Mouse (Mus musculus) liver, embryonic 16.5 days (tissue): ENCODE measurements around the gene Fam19a4. TPM values are rescaled to one million over a fixed set of nuclear protein-coding genes. Genes with fewer than 3 reads are reported as not detected.

ENCODE experiments used
- ATAC-seq: fragments of 200-750 bp; cut with Nextera tagmentation; 2 replicates; pipeline ENCODE4 v1.8.0; 2017; ENCODE audit warnings: low read depth, mild to moderate bottlenecking, moderate number of reproducible peaks, moderate library complexity
- H3K27ac ChIP-seq: fragments of 300-500 bp; sonication (generic); 2 replicates; pipeline ENCODE4 v1.5.1; 2014; ENCODE audit warnings: mild to moderate bottlenecking, low read length
- H3K27me3 ChIP-seq: fragments of 300-500 bp; sonication (generic); 2 replicates; pipeline ENCODE4 v1.6.1; 2014; ENCODE audit warnings: low read depth, low read length, mixed read lengths; ENCODE audit not compliant: control insufficient read depth, insufficient read depth
- H3K36me3 ChIP-seq: fragments of 300-500 bp; sonication (generic); 2 replicates; pipeline ENCODE4 v1.6.1; 2014; ENCODE audit warnings: mild to moderate bottlenecking; ENCODE audit not compliant: control insufficient read depth, insufficient read depth
- H3K4me1 ChIP-seq: fragments of 300-500 bp; sonication (generic); 2 replicates; pipeline ENCODE4 v1.6.1; 2014; ENCODE audit warnings: low read depth, low read length, mixed read lengths; ENCODE audit not compliant: control insufficient read depth
- H3K4me2 ChIP-seq: fragments of 300-500 bp; sonication (generic); 2 replicates; pipeline ENCODE4 v1.6.1; 2014; ENCODE audit warnings: low read depth, low read length, mixed read lengths
- H3K4me3 ChIP-seq: fragments of 300-500 bp; sonication (generic); 2 replicates; pipeline ENCODE4 v1.5.1; 2014; ENCODE audit warnings: low read depth, mild to moderate bottlenecking, low read length
- H3K9ac ChIP-seq: fragments of 300-500 bp; sonication (generic); 2 replicates; pipeline ENCODE4 v1.6.1; 2014; ENCODE audit warnings: low read depth, low read length
- H3K9me3 ChIP-seq: fragments of 300-500 bp; sonication (generic); replicated peaks from 2 replicates; pipeline ENCODE4 v1.6.1; 2016; ENCODE audit warnings: low read length; ENCODE audit not compliant: control insufficient read depth
- whole genome bisulfite sequencing: fragments of 180-500 bp; shearing (Covaris S2); extraction: QIAGEN DNeasy Blood & Tissue Kit; methylation state at CpG from one replicate; pipeline ENCODE4 v1.1.7; 2014; ENCODE audit not compliant: insufficient replicate concordance; 5-methylcytosine and 5-hydroxymethylcytosine counted together
- polyA plus RNA-seq: library from polyadenylated mRNA; unstranded; fragments of >200 nt; fragmentation: Nextera tagmentation; extraction: Ambion mirVana; gene quantifications from 2 replicates; pipeline ENCODE4 v1.2.1, GENCODE M21; 2015

The Fam19a4 gene
- polyA plus RNA-seq, 1 experiment from 2014 or later: not detected

DNA sequence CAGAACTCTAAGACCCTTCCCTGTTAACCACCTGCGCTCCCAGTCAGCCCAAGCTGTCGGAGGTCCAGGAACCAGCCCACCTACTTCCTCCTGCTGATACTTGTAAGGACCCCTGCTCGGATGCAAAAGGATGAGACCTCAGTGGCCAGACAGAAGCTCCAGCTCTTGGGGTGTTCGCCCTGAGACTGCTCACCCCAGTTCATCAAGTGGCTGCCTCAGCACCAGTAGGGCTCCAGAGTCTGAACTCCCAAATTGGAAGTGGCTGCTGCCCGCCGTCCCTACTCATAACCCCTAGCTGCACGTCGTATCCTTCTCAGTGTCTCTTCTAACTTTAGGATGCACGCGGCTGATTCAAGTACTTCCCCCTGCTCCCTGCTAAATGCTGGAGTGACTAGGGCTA is 614 bp downstream of the Fam19a4 start:
- Histone ChIP-seq H3K9ac (no peak overlapping the region), H3K27ac (no peak overlapping the region), H3K4me3 (peak overlapping the region; percentile 24), H3K4me2 (0 out of 2 replicates have a peak overlapping the region, but pooled peaks have one; percentile 34), H3K4me1 (no peaks in the 10 kb centered on the region), H3K27me3 (peaks cover 19% of the 10 kb centered on the region), H3K36me3 (no peaks in the 10 kb centered on the region), H3K9me3 (no peaks in the 10 kb centered on the region)
- ATAC-seq: no peak
- WGBS: 6% methylated on average over 10 of the region's 10 CpGs

GRCm38 (mm10) chr6:97052196-97052770 is 7.9 kb downstream of the Fam19a4 start:
- WGBS: 56% methylated on average over 8 of the region's 8 CpGs
- Histone ChIP-seq H3K9me3 (no peaks in the 10 kb centered on the region), H3K4me1 (no peaks in the 10 kb centered on the region), H3K27ac (no peak overlapping the region), H3K9ac (no peak overlapping the region), H3K4me2 (no peak overlapping the region), H3K4me3 (no peak overlapping the region), H3K27me3 (no peaks in the 10 kb centered on the region), H3K36me3 (no peaks in the 10 kb centered on the region)
- no peak for ATAC-seq

- H3K9me3 ChIP-seq: no peaks in the 10 kb centered on the region
- no peaks in the 10 kb centered on the region for H3K36me3 ChIP-seq
- 32% methylated on average over 4 of the region's 4 CpGs for WGBS
Observed at GRCm38 (mm10) chr6:97048403-97048802, 11.8 kb downstream of the Fam19a4 start.

GRCm38 (mm10) chr6:97046541-97046940 is 13.7 kb downstream of the Fam19a4 start:
- H3K4me2 ChIP-seq: no peak overlapping the region
- no peak overlapping the region for H3K4me3 ChIP-seq
- 68% methylated on average over 4 of the region's 4 CpGs for WGBS
- no peaks in the 10 kb centered on the region for H3K9me3 ChIP-seq
- H3K36me3 ChIP-seq: no peaks in the 10 kb centered on the region
- H3K27me3 ChIP-seq: no peaks in the 10 kb centered on the region
- no peak overlapping the region for H3K27ac ChIP-seq
- H3K4me1 ChIP-seq: no peaks in the 10 kb centered on the region
- no peak overlapping the region for H3K9ac ChIP-seq
- no peak for ATAC-seq

More at GRCm38 (mm10) chr6:97048403-97048802, 11.8 kb downstream of the Fam19a4 start:
- Histone ChIP-seq H3K27ac (no peak overlapping the region), H3K27me3 (no peaks in the 10 kb centered on the region), H3K9ac (no peak overlapping the region), H3K4me1 (no peaks in the 10 kb centered on the region), H3K4me2 (no peak overlapping the region), H3K4me3 (no peak overlapping the region)
- ATAC-seq: no peak

DNA sequence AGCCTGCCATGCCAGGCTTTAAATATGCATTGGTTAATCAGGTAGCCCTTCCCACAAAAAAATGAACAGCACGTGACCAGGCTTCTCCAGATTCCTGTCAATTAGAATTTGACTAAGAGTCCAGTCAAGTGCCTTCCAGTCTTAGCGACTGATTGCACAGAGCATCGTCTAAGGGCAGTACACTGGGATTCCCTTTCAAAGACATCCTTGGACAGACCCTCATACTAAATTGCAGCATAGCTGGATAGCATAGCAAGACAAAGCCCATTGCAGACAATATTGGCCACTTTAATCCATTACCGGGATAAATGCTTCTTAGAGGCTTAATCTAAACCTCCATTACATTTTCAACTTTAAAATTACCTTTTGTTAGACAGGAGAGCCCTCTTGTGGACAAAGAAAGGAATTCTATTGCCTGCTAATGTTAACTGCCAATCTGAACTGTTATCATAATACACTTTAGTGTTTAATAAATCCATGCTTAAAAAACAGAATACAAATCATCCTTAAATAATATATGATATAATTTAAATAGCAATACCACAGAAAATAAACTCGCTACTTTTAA is 33.0 kb downstream of the Fam19a4 start:
- Histone ChIP-seq H3K9me3 (no peaks in the 10 kb centered on the region), H3K36me3 (no peaks in the 10 kb centered on the region), H3K4me2 (no peak overlapping the region), H3K27me3 (no peaks in the 10 kb centered on the region), H3K27ac (no peak overlapping the region), H3K4me3 (no peak overlapping the region), H3K4me1 (no peaks in the 10 kb centered on the region), H3K9ac (no peak overlapping the region)
- ATAC-seq: no peak
- 39% methylated on average over 5 of the region's 5 CpGs for WGBS

GRCm38 (mm10) chr6:97019323-97019722 is 40.9 kb downstream of the Fam19a4 start:
- Histone ChIP-seq H3K36me3 (no peaks in the 10 kb centered on the region), H3K4me2 (no peak overlapping the region), H3K4me1 (no peaks in the 10 kb centered on the region), H3K27ac (no peak overlapping the region), H3K9me3 (no peaks in the 10 kb centered on the region), H3K27me3 (no peaks in the 10 kb centered on the region), H3K4me3 (no peak overlapping the region), H3K9ac (no peak overlapping the region)
- ATAC-seq: no peak
- WGBS: 35% methylated on average over 2 of the region's 2 CpGs

DNA sequence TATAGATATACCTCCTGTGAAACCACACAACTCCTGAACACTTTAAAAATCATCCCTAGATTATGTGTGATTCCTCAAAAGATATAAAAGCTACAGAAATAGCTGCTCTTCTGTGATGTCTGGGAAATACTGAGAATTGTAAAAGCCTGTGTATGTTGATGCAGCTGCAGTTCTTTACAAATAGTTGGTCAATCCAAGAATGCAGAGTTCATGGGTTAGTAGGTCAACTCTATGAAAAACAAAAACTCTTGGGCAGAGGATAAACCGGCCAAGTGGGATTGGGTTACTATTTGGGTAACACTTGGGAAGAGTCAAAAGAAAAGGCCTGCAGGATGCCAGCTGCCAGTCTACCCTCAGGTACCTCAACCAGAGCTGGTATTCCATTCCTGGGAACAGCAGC is 43.5 kb downstream of the Fam19a4 start:
- no peak for ATAC-seq
- no peak overlapping the region for H3K27ac ChIP-seq
- no peak overlapping the region for H3K4me3 ChIP-seq
- WGBS: 66% methylated on average over 1 of the region's 1 CpGs
- no peaks in the 10 kb centered on the region for H3K27me3 ChIP-seq
- no peaks in the 10 kb centered on the region for H3K36me3 ChIP-seq
- no peaks in the 10 kb centered on the region for H3K9me3 ChIP-seq
- no peak overlapping the region for H3K9ac ChIP-seq
- no peaks in the 10 kb centered on the region for H3K4me1 ChIP-seq
- H3K4me2 ChIP-seq: no peak overlapping the region

DNA sequence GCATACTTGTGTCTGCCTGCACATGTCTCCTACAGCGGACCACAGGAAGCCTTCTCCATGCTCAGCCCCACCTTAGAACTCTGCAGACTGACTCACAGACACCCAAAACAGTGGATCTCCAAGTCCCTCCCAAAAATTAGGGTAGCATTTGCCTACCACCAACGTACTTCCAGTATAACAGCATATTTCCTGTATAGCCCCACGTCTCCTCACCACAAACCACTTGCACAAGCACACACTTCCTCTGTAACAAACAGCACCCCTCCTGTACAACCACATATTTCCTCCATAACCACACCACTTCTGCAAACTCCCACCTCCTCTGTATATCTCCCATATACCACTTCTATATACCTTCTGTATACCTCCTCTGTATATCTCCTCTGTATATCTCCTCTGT is 44.2 kb downstream of the Fam19a4 start:
- ATAC-seq: no peak
- H3K4me2 ChIP-seq: no peak overlapping the region
- no peaks in the 10 kb centered on the region for H3K9me3 ChIP-seq
- no peaks in the 10 kb centered on the region for H3K4me1 ChIP-seq
- no peak overlapping the region for H3K4me3 ChIP-seq
- no peak overlapping the region for H3K27ac ChIP-seq
- H3K36me3 ChIP-seq: no peaks in the 10 kb centered on the region
- WGBS: 16% methylated on average over 3 of the region's 3 CpGs
- H3K27me3 ChIP-seq: no peaks in the 10 kb centered on the region
- H3K9ac ChIP-seq: no peak overlapping the region

DNA sequence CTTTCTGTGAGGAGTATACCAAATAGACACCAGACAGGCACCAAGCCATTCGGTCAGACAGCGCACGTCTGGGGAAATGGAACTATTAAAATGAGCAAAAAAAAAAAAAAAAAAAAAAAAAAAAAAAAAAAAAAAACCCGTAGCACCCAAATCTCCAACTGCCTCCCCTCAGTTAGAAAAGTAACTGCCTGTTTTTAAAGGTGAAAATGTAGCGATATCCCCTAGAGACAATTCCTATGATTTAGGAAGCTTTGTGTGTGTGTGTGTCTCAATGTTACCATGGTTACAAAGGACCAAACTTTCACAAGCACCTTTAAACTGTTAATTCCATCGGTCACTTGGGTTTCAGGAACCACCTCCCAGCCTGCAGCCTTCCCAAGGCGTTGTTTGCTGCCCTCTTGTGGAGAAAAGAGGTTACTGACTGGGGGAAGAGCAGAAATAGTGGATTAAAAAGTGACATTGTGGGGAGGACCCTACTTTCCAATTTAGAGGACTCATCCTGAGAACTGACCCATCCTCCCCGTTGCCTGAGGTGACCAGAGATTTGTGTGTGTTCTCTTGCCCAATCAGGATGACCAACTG is 53.6 kb downstream of the Fam19a4 start:
- 33% methylated on average over 8 of the region's 8 CpGs for WGBS
- H3K36me3 ChIP-seq: no peaks in the 10 kb centered on the region
- no peaks in the 10 kb centered on the region for H3K27me3 ChIP-seq
- H3K4me1 ChIP-seq: no peaks in the 10 kb centered on the region
- no peak for ATAC-seq
- no peak overlapping the region for H3K9ac ChIP-seq
- no peak overlapping the region for H3K4me2 ChIP-seq
- no peak overlapping the region for H3K27ac ChIP-seq
- no peaks in the 10 kb centered on the region for H3K9me3 ChIP-seq
- no peak overlapping the region for H3K4me3 ChIP-seq
